Mouse (Mus musculus) G1E (cell line): ENCODE measurements around the gene Fyb.

Experiments used
- CTCF ChIP-seq: IDR thresholded peaks from 2 replicates; pipeline ENCODE4 v1.5.1; 2012; ENCODE audit warnings: low read depth, low read length, inconsistent platforms, mixed read lengths
- GATA1 ChIP-seq: IDR thresholded peaks from 2 replicates; pipeline ENCODE4 v1.6.1; 2012; ENCODE audit warnings: borderline replicate concordance, low read length, inconsistent platforms, mixed read lengths

GRCm38 (mm10) chr15:6705351-6705901 is 182.8 kb downstream of the Fyb start:
- TF ChIP-seq CTCF, result no peak
- no peak for TF ChIP-seq GATA1
